Mouse (Mus musculus): ENCODE measurements around the gene Sos2. TPM values are rescaled to one million over a fixed set of nuclear protein-coding genes. Genes with fewer than 3 reads are reported as not detected.

Gene Sos2
- polyA plus RNA-seq (2012; rRNA removed), result 37.3 TPM in 2 replicates

GRCm38 (mm10) chr12:69681566-69682061, at the start of gene Sos2:
TSS of gene Sos2 (minus strand) at chr12:69681852.

DNA sequence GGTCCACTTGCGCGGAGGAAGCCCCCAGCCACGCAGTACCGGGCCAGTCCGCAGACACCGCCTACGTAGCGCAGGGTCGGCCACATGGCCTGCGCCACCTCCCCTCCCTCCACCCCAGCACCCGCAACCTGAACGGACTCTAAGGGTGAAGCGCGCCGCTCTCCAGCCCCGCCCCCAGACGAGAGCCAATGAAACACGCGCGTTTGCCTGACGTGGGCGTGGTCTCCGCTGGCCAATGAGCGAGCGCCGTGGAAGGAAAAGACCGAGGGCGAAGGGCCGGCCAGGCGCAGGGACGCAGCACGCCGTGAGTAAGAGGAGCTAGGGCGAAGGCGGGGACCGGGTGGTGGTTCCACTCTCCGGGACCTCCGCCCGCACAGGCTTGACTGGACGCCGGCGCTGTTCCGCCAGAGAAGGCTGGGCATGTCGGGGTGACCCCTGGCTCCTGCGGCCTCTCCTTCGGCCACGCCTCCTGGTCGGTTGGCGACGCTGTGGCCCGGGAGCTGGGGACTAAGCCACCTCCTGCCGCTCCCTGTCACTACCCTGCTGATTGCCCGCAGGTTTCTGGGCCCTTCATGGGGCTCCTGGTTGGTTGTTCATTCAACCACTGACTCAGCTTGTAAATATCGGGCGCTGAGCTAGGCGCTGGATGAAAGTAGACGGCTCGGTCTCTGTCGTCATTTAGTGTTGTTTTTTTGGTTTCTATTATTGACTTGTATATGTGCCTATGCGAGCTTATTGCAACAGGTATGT, 43.2 kb upstream of the Sos2 start, which contains the start of the genes L2hgdh and Atp5s:
Gene L2hgdh (minus strand): TSS at position 163 of the 750 bp plus-strand sequence.
Gene Atp5s (plus strand): TSS at position 240 of the 750 bp plus-strand sequence.

DNA sequence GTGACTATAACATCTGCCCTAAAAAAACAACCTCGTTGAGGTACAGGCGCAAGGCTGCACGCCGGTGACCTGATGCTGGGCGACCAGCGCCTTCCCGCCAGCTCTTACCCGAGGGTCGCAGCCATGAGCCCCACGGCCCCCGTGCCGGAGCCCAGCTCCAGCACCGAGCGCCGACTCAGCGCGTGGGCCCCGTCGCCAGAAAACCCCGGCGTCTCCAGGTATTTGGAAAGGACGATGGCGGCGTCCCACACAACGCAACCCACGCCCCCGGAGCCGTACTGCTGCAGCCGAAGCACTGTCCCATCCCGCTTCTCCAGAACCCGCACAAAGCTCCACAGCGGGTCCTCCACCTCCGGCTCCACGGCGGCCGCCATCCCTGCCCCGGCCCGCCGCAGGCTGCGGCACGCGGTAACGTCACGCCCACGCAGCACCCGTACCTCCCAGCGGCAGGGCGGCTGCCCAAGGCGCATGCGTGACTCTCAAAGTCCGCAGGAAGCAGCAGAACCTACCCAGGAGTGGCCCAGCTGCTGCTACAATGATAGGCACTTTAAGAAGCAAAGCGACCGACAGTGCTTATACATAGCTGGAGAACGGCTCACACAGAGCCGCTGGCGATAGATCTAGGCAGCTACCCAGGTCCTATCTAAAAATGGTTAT, 98.9 kb downstream of the Sos2 start, which contains the start of gene Vcpkmt:
Gene Vcpkmt (minus strand): TSS at position 416 of the 657 bp plus-strand sequence.

Other genes with a start within 250 kb of the Sos2 start
- 19.9 and 21.9 TPM in 2 replicates for gene Vcpkmt, start 98.8 kb downstream of the Sos2 start, polyA plus RNA-seq (2012; rRNA removed)
- 9.5 and 10.4 TPM in 2 replicates for gene L2hgdh, start 43.0 kb upstream of the Sos2 start, polyA plus RNA-seq (2012; rRNA removed)
- 21.7 and 23.5 TPM in 2 replicates for gene Atp5s, start 43.1 kb upstream of the Sos2 start, polyA plus RNA-seq (2012; rRNA removed)
- 2.5 and 2.9 TPM in 2 replicates for gene Cdkl1, start 109.4 kb upstream of the Sos2 start, polyA plus RNA-seq (2012; rRNA removed)
- gene Atl1, start 210.8 kb upstream of the Sos2 start, polyA plus RNA-seq (2012; rRNA removed), result 70.5 and 79.5 TPM in 2 replicates
- 25.8 and 27.8 TPM in 2 replicates for gene Map4k5, start 211.3 kb upstream of the Sos2 start, polyA plus RNA-seq (2012; rRNA removed)